Mouse (Mus musculus) midbrain, postnatal 0 days (tissue): Measurements from ENCODE around the gene Gstt2. TPM values are rescaled to one million over a fixed set of nuclear protein-coding genes. Genes with fewer than 3 reads are reported as not detected.

Experiments used
- ATAC-seq: fragments of 200-750 bp; cut with Nextera tagmentation; 2 replicates; pipeline ENCODE4 v1.8.0; 2017; ENCODE audit warnings: moderate number of reproducible peaks, mild to moderate bottlenecking, moderate TSS enrichment, moderate library complexity; ENCODE audit not compliant: low FRiP score
- DNase-seq: peaks from one replicate; pipeline ENCODE4 v3.0.0-alpha.2; 2015; ENCODE audit warnings: low spot score
- H3K27ac ChIP-seq: fragments of 300-500 bp; sonication (generic); 2 replicates; pipeline ENCODE4 v1.5.1; 2014; ENCODE audit warnings: low read depth, mild to moderate bottlenecking, low read length, mixed read lengths
- H3K27me3 ChIP-seq: fragments of 300-500 bp; sonication (generic); 2 replicates; pipeline ENCODE4 v1.6.1; 2014; ENCODE audit warnings: low read length, control low read depth, mixed read lengths; ENCODE audit not compliant: insufficient read depth
- H3K36me3 ChIP-seq: fragments of 300-500 bp; sonication (generic); 2 replicates; pipeline ENCODE4 v1.6.1; 2014; ENCODE audit warnings: low read length, control low read depth, mixed read lengths; ENCODE audit not compliant: insufficient read depth
- H3K4me1 ChIP-seq: fragments of 300-500 bp; sonication (generic); 2 replicates; pipeline ENCODE4 v1.6.1; 2014; ENCODE audit warnings: mild to moderate bottlenecking, control low read depth, antibody characterized with exemption, low read length, mixed read lengths; ENCODE audit not compliant: insufficient read depth
- H3K4me2 ChIP-seq: fragments of 300-500 bp; sonication (generic); 2 replicates; pipeline ENCODE4 v1.6.1; 2014; ENCODE audit warnings: low read depth, mild to moderate bottlenecking, low read length, mixed read lengths; ENCODE audit not compliant: poor library complexity, severe bottlenecking
- H3K4me3 ChIP-seq: fragments of 300-500 bp; sonication (generic); 2 replicates; pipeline ENCODE4 v1.5.1; 2014; ENCODE audit warnings: low read depth, mild to moderate bottlenecking, low read length, moderate library complexity
- H3K9ac ChIP-seq: fragments of 300-500 bp; sonication (generic); replicated peaks from 2 replicates; pipeline ENCODE4 v1.6.1; 2014; ENCODE audit warnings: mild to moderate bottlenecking, low read length, moderate library complexity, mixed read lengths; ENCODE audit not compliant: poor library complexity, severe bottlenecking
- H3K9me3 ChIP-seq: fragments of 300-500 bp; sonication (generic); 2 replicates; pipeline ENCODE4 v1.6.1; 2016; ENCODE audit warnings: low read length, control low read depth
- CTCF ChIP-seq: IDR thresholded peaks from 2 replicates; pipeline ENCODE4 v1.5.1; 2016; ENCODE audit warnings: antibody characterized with exemption, mild to moderate bottlenecking
- WGBS: fragments of 180-500 bp; shearing (Covaris S2); extraction: QIAGEN DNeasy Blood & Tissue Kit; methylation state at CpG from one replicate; pipeline ENCODE4 v1.1.7; 2014; 5-methylcytosine and 5-hydroxymethylcytosine counted together
- polyA plus RNA-seq: library from polyadenylated mRNA; unstranded; fragments of >200 nt; fragmentation: Nextera tagmentation; extraction: Ambion mirVana; gene quantifications from 2 replicates; pipeline ENCODE4 v1.2.1, GENCODE M21; 2015
- total RNA-seq: library from RNA; depleted of rRNA; stranded (reverse); fragments of >200 nt; gene quantifications from 2 replicates; pipeline ENCODE4 v1.2.3, GENCODE M21; 2014

The Gstt2 gene
- total and polyA plus RNA-seq, 2 experiments from 2014 or later = 5.5 to 10.7 TPM

DNA sequence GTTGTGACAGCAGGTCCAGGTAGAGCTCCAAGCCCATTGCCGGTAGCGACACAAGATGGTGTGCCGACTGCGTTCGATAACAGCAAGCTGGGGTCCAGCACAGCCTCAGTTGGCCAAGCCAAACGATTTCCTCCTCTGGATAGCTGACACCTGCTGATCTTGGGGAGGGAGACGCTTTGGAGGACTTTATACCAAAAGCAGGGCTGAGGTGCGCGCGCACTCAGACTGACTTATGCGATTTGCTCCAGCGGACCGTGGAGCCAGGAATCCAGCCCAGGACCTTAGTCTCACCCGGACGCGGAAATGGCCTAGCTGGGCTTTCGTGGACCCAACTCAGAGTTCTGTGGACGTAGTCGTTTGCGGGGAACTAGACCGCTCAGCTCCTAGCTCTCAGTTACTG, 3.0 kb downstream of the Gstt2 start:
- H3K4me3 ChIP-seq = peak overlapping the region; percentile 39
- peak; percentile 72 for DNase-seq
- no peaks in the 10 kb centered on the region for H3K36me3 ChIP-seq
- 0 out of 2 replicates have a peak overlapping the region, but pooled peaks have one; percentile 44 for H3K9ac ChIP-seq
- ATAC-seq = no peak
- no peaks in the 10 kb centered on the region for H3K9me3 ChIP-seq
- peaks cover 9% of the 10 kb centered on the region for H3K27me3 ChIP-seq
- no peak overlapping the region for H3K27ac ChIP-seq
- no peaks in the 10 kb centered on the region for H3K4me1 ChIP-seq
- peak overlapping the region; percentile 73 for H3K4me2 ChIP-seq
- WGBS = under 1% methylated on average over 21 of the region's 21 CpGs
- TF ChIP-seq CTCF = no peak

GRCm38 (mm10) chr10:75833456-75834080, 3.7 kb downstream of the Gstt2 start:
- WGBS = 20% methylated on average over 21 of the region's 21 CpGs
- no peaks in the 10 kb centered on the region for H3K36me3 ChIP-seq
- 0 out of 2 replicates have a peak overlapping the region, but pooled peaks have one; percentile 19 for H3K9ac ChIP-seq
- no peak overlapping the region for H3K27ac ChIP-seq
- DNase-seq (no peak), ATAC-seq (no peak)
- peak overlapping the region; percentile 73 for H3K4me2 ChIP-seq
- TF ChIP-seq CTCF = no peak
- H3K27me3 ChIP-seq = peaks cover 9% of the 10 kb centered on the region
- peak overlapping the region; percentile 39 for H3K4me3 ChIP-seq
- H3K4me1 ChIP-seq = no peaks in the 10 kb centered on the region
- H3K9me3 ChIP-seq = no peaks in the 10 kb centered on the region

GRCm38 (mm10) chr10:75832272-75832895, 4.8 kb downstream of the Gstt2 start:
- H3K36me3 ChIP-seq = no peaks in the 10 kb centered on the region
- TF ChIP-seq CTCF = peak; percentile 66
- H3K4me2 ChIP-seq = no peak overlapping the region
- H3K27ac ChIP-seq = no peak overlapping the region
- ATAC-seq = no peak
- H3K4me1 ChIP-seq = no peaks in the 10 kb centered on the region
- no peak overlapping the region for H3K4me3 ChIP-seq
- 70% methylated on average over 13 of the region's 13 CpGs for WGBS
- no peak overlapping the region for H3K9ac ChIP-seq
- no peaks in the 10 kb centered on the region for H3K9me3 ChIP-seq
- no peak for DNase-seq
- H3K27me3 ChIP-seq = peaks cover 9% of the 10 kb centered on the region

DNA sequence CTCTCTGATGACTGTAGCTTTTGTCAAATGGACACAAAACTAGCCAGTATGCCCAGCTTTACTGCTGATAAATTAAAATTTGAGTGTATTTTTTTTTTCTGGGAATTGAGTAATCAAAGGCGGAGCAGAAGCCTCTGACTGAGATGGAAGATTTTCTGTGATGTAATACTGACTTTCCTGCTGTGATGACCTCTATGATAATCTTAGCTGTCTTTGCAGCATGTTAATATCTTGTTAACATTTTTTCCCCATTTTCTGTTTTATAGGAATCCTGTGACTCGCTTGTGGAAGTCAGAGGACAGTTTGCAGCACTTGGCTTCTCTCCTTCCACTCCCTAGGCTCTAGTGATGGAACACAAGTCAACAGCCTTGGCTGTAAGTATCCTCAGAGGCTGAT, 7.0 kb downstream of the Gstt2 start:
- no peak overlapping the region for H3K27ac ChIP-seq
- no peak overlapping the region for H3K9ac ChIP-seq
- H3K27me3 ChIP-seq = peaks cover 9% of the 10 kb centered on the region
- no peak for ATAC-seq
- DNase-seq = no peak
- H3K9me3 ChIP-seq = no peaks in the 10 kb centered on the region
- TF ChIP-seq CTCF = no peak
- WGBS = 90% methylated on average over 2 of the region's 2 CpGs
- no peak overlapping the region for H3K4me2 ChIP-seq
- H3K36me3 ChIP-seq = no peaks in the 10 kb centered on the region
- H3K4me1 ChIP-seq = no peaks in the 10 kb centered on the region
- H3K4me3 ChIP-seq = no peak overlapping the region

DNA sequence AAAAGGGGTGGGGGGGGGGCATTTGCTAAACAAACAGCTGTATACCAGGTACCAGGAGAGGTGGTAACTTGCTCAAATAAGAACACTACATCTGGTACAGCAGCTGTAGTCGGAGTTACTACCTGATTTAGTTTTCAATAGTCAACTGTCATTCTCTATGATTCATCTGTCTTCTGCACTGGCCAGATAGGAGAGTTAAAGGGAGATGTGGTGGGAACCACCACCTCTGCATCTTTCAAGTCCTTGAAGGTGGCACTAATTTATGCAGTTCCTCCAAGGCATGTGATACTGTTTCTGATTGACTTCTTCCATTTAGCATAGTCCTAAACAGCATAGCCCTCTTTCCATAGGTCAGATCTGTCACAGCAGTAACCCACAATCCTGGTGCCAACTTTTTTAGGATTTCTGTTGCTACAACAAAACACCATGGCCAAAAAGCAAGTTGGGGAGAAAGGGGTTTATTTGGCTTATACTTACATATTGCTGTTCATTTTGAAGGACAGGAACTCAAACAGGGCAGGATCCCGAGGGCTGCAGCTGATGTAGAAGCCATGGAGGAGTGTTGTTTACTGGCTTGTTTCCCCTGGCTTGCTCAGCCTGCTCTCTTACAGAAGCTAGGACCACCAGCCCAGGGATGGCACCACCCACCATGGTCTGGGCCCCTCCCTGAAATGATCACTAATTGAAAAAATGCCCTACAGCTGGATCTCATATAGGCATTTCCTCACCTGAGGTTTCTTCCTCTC, 7.5 kb downstream of the Gstt2 start:
- Histone ChIP-seq H3K9me3 (no peaks in the 10 kb centered on the region), H3K4me3 (no peak overlapping the region), H3K4me2 (no peak overlapping the region), H3K27me3 (peaks cover 9% of the 10 kb centered on the region), H3K36me3 (no peaks in the 10 kb centered on the region), H3K4me1 (no peaks in the 10 kb centered on the region), H3K9ac (no peak overlapping the region), H3K27ac (no peak overlapping the region)
- no peak for DNase-seq
- no peak for ATAC-seq
- 78% methylated on average over 2 of the region's 2 CpGs for WGBS
- no peak for TF ChIP-seq CTCF

- H3K36me3 ChIP-seq = no peaks in the 10 kb centered on the region
- no peak overlapping the region for H3K9ac ChIP-seq
- TF ChIP-seq CTCF = no peak
- no peak overlapping the region for H3K4me3 ChIP-seq
- H3K27me3 ChIP-seq = peaks cover 4% of the 10 kb centered on the region
- no peaks in the 10 kb centered on the region for H3K4me1 ChIP-seq
- H3K27ac ChIP-seq = no peak overlapping the region
- DNase-seq (peak; percentile 79), ATAC-seq (no peak)
- no peaks in the 10 kb centered on the region for H3K9me3 ChIP-seq
- H3K4me2 ChIP-seq = no peak overlapping the region
Observed at GRCm38 (mm10) chr10:75828500-75828931, 8.7 kb downstream of the Gstt2 start.
